Comparison of ENCODE assay signal across 23 mouse cellular contexts in the genomic region with DNA sequence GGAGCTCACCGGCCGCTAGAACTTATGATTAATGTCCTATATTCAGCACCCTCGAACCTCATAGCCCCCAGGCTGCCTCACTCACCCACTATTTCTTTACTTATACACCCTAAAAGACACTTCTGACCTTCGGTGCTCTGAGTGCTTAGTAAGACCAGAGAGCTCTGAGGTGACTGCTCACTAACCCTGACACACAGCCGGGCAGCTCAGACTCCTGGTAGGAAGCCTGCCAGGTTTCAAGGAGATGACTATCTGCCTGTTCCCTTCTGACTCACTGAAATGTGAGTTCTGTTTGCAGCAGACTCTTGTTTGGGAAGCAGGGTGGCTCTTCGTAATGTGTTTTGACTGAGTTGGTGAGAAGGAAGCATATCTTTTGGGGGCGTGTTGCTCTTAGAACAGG. TPM values are rescaled to one million over a fixed set of nuclear protein-coding genes. Genes with fewer than 3 reads are reported as not detected.
A peak's percentile ranks its signal among the peaks of the same experiment; 100 is the strongest.
DNase-seq lines count a peak whose midpoint lies in the region; ATAC-seq and TF ChIP-seq lines count a peak whose summit lies in the region.
"Had no signal": no experiment of that assay in that cellular context is flagged by ENCODE, and none has a peak within 500 bp of the region (broad histone marks: within the 10 kb centered on the region; RNA-seq: fewer than 3 reads in every experiment).

No protein-coding gene starts in this region.

- WGBS in lung, postnatal 0 days: 59% methylated on average over 7 of the region's 7 CpGs
- 88% methylated on average over 7 of the region's 7 CpGs for WGBS in hindbrain, embryonic 10.5 days

- no peaks in the 10 kb centered on the region for H3K27me3 ChIP-seq in lung, postnatal 0 days (replicated peaks; ENCODE audit: insufficient read depth, low read length)
- peaks cover 40% of the 10 kb centered on the region for H3K27me3 ChIP-seq in hindbrain, embryonic 10.5 days (ENCODE audit: insufficient read depth, poor library complexity, severe bottlenecking)
- H3K27me3 ChIP-seq: forebrain, embryonic 15.5 days had no signal

- intact Hi-C loops in left cerebral cortex, postnatal 10 days (cut with DNase I): no loop called here

- no peak overlapping the region for H3K4me3 ChIP-seq in lung, postnatal 0 days (ENCODE audit: low read depth, low read length)
- no peak overlapping the region for H3K4me3 ChIP-seq in hindbrain, embryonic 10.5 days
- H3K4me3 ChIP-seq: erythroblast, embryonic 14.5 days; forebrain, embryonic 15.5 days; heart, adult 2 months; limb, embryonic 10.5 days; myocyte; neural tube, embryonic 15.5 days had no signal

- no peaks in the 10 kb centered on the region for H3K9me3 ChIP-seq in lung, postnatal 0 days (ENCODE audit: low read length)
- H3K9me3 ChIP-seq in hindbrain, embryonic 10.5 days: no peaks in the 10 kb centered on the region
- H3K9me3 ChIP-seq: forebrain, embryonic 15.5 days; limb, embryonic 10.5 days; neural tube, embryonic 15.5 days had no signal

- TF ChIP-seq EP300 in lung, postnatal 0 days (IDR thresholded peaks at IDR 0.05): no peak

- H3K4me1 ChIP-seq in lung, postnatal 0 days (ENCODE audit: insufficient read depth, low read depth, low read length): peaks cover 3% of the 10 kb centered on the region; the same call in 1 of the 2 replicates
- H3K4me1 ChIP-seq in hindbrain, embryonic 10.5 days (replicated peaks): peaks cover 16% of the 10 kb centered on the region

- DNase-seq in lung, postnatal 0 days (ENCODE audit: low spot score): peak; percentile 25
- no peak for DNase-seq in lung, postnatal 36 days
- DNase-seq in 3134 (ENCODE audit: extremely low read depth, insufficient read length, low spot score) (peak; percentile 20), NIH3T3 (ENCODE audit: low read depth) (peak; percentile 74)
- peak; percentile 64 to 70 for DNase-seq in adrenal gland, postnatal 36 days
- no peak for DNase-seq in left cerebral cortex, postnatal 10 days (ENCODE audit: extremely low spot score in 1 of 2, low spot score in 2 of 2)
- no peak for DNase-seq in hindbrain, embryonic 10.5 days (ENCODE audit: low spot score)
- no peak for DNase-seq in layer of hippocampus, postnatal 25 days (ENCODE audit: extremely low spot score in 1 of 2, low spot score in 1 of 2)
- DNase-seq: cerebellum, adult 11 months; cerebellum, postnatal 36 days; heart, adult 2 months; layer of hippocampus, postnatal 36 days; lung, adult 2 months; midbrain, embryonic 14.5 days; thymus, postnatal 36 days had no signal

- no peak overlapping the region for H3K27ac ChIP-seq in lung, postnatal 0 days (ENCODE audit: low read length)
- no peak overlapping the region for H3K27ac ChIP-seq in hindbrain, embryonic 10.5 days
- H3K27ac ChIP-seq: forebrain, embryonic 15.5 days; heart, adult 2 months; limb, embryonic 10.5 days; macrophage; neural tube, embryonic 15.5 days had no signal

- no peak overlapping the region for H3K9ac ChIP-seq in lung, postnatal 0 days (replicated peaks; ENCODE audit: low read depth)
- H3K9ac ChIP-seq: forebrain, embryonic 15.5 days; neural tube, embryonic 15.5 days had no signal

- H3K4me2 ChIP-seq in lung, postnatal 0 days (replicated peaks; ENCODE audit: low read depth, low read length): no peak overlapping the region
- H3K4me2 ChIP-seq: forebrain, embryonic 15.5 days; liver, embryonic 11.5 days; neural tube, embryonic 15.5 days had no signal

- no peak for TF ChIP-seq CTCF in lung, postnatal 0 days (IDR thresholded peaks at IDR 0.05)

- no peak for ATAC-seq in lung, postnatal 0 days
- ATAC-seq: forebrain, embryonic 15.5 days; intestine, postnatal 0 days had no signal

- no peaks in the 10 kb centered on the region for H3K36me3 ChIP-seq in lung, postnatal 0 days (ENCODE audit: insufficient read depth, low read length)
- H3K36me3 ChIP-seq in hindbrain, embryonic 10.5 days: no peaks in the 10 kb centered on the region
- H3K36me3 ChIP-seq: forebrain, embryonic 15.5 days; limb, embryonic 10.5 days; neural tube, embryonic 15.5 days had no signal

RNA-seq across cellular contexts. Expression of gene Itga2, which starts 1.6 kb away (rescaled TPM):
- polyA plus RNA-seq in lung, postnatal 0 days (2015; fragmentation: Nextera tagmentation; extraction: Ambion mirVana): 15.2 and 18.8 TPM in 2 replicates
- total RNA-seq in adrenal gland, postnatal 36 days (2021): 1 to 10 TPM; 1.1 to 5.6 TPM
- total RNA-seq in left cerebral cortex, postnatal 10 days (2021): under 1 TPM; 0.32 to 0.58 TPM
- 0.78 and 1.3 TPM in 2 replicates for polyA plus RNA-seq in hindbrain, embryonic 10.5 days (2016; fragmentation: Nextera tagmentation; extraction: Ambion mirVana)
- total RNA-seq in layer of hippocampus, postnatal 25 days (2021): under 1 TPM; 0.09 to 0.12 TPM
- polyA plus RNA-seq: erythroblast, embryonic 14.5 days had no signal

Comparison
In these comparisons a context has a peak if more than half of its experiments do, and no peak if none do; other contexts are left out.
1. DNase-seq: peak in lung, postnatal 0 days (single experiment), 3134 (single experiment), NIH3T3 (single experiment) and adrenal gland, postnatal 36 days (2 of 2); none in lung, postnatal 36 days (single experiment), left cerebral cortex, postnatal 10 days (0 of 2), hindbrain, embryonic 10.5 days (single experiment) and layer of hippocampus, postnatal 25 days (0 of 2).